Mouse (Mus musculus) megakaryocyte, adult 5-6 weeks (primary cell): ENCODE results near the gene Zfp266. TPM values are rescaled to one million over a fixed set of nuclear protein-coding genes. Genes with fewer than 3 reads are reported as not detected.
A peak's percentile ranks its signal among the peaks of the same experiment; 100 is the strongest.
"Not testable (repeated sequence)": the region's sequence is repeated elsewhere in the genome, so short reads cannot be mapped to it uniquely, and the experiment has no call there.

ENCODE experiments used
- ATAC-seq: 2 replicates; pipeline ENCODE4 v1.8.0; 2016; ENCODE audit warnings: mild to moderate bottlenecking, inconsistent platforms; ENCODE audit not compliant: poor library complexity, severe bottlenecking
- total RNA-seq, 2 experiments: library from RNA; stranded (forward) in 1 of 2; stranded (reverse) in 1 of 2; fragments of 153-499, 151-499 nt in 1 of 2; fragments of 221-1000, 200-1000 nt in 1 of 2; gene quantifications; 2 replicates each; pipeline versions ENCODE4 v1.2.3 to v1.2.4; 2015 to 2017

The Zfp266 gene
- 20.8 and 24.3 TPM in 2 replicates for total RNA-seq (2015)
- total RNA-seq (2017) = 21.0 and 22.8 TPM in 2 replicates

DNA sequence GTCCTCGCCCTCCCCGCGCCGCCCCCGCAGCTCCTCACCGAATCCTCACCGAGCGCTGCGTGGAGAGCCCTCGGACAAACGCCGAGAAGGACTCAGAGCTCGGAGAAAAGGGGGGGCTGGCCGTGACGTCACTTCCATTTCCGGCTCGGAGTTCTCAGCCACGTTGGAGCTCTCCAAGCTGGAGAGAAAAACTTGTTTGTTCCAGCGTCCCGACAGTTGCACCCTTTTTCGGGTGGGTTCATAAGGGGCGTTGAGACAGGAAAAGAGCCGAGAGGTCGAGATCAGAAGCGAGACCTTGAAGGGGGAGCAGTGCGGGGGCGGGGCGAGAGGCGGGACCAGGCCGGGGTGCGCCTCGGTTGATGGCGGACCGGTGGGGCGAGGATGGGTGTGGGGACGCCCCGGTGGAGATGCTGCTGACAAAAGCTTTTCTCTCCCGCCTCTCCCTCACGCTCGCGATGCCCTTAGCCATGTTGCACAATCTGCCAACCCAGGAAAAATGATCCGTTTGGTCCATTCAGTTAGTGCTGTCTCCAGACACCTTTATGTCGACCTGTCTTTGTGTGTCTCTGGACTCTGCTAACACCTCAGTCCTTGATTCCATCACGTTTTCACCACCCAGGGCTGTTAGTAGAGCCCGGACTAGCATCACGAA, at the start of gene Zfp266:
Gene Zfp266, minus strand, starts transcription at position 112 of the 652 bp plus-strand sequence.
- peak; percentile 96 for ATAC-seq

DNA sequence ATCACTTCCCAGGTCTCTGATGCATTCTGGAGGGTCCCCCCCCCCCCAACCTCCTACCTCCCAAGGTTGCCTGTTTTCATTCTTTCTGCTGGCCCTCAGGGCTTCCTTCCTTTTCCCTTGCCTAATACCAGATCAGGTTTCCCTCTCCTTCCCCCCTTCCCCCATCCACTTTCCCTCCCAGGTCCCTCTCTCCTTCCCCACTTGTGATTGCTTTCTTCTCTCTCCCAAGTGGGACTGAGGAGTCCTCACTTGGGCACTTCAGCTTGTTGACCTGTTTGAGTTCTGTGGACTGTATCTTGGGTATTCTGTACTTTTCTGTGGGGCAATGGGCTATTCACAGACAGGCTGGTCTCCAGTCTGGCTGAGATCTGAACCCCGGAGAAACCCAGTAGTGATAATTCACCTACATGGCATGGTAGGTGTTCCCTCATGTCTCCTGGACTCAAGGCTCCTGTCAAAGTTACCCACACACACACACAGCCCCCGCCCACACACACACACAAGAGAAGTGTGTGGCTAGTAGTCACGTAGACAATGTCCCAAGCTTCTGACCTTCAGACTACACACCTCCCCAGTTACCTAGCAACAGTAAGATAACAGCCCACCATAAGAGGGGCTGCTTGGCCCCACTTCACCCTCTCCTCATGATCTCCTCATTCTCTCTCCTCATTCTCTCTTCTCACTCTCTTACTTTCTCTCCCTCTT, 44.3 kb upstream of the Zfp266 start:
- ATAC-seq = not testable (repeated sequence)

DNA sequence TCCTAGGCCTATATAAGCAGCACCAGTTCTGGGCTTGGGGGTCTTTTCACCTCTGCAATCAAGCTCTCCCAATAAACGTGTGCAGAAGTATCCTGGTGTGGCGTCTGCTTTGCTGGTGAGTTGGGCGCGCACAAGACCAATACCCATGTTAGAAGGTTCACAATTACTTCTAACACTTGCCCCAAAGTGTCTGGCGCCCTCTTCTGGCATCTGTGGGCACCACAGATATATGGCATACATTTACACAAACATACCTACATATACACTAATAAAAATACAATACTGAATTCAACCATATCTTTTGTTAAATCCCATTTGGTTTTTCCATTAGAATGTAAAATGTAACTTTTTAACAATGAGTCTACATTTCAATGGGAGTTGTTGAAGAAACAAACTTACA, 41.0 kb upstream of the Zfp266 start:
- no peak for ATAC-seq

DNA sequence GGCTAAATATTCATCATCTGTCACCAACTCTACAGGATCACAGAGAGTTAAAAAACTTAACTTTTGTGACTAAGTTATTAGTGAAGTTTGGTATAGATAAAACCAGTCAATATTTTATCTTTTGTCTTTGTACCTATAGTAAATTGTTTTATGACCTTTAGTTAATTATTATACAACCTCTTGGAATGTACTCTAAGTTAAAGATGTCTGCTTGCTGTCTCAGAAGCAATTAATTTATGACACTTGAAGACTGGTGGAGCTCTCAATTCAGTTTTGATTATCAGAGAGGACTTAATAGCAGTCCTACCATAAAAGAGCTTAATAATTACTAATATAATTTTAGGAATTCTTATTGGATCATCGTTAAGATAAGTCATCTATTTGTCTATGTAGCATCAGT, 31.5 kb upstream of the Zfp266 start:
- ATAC-seq = no peak

DNA sequence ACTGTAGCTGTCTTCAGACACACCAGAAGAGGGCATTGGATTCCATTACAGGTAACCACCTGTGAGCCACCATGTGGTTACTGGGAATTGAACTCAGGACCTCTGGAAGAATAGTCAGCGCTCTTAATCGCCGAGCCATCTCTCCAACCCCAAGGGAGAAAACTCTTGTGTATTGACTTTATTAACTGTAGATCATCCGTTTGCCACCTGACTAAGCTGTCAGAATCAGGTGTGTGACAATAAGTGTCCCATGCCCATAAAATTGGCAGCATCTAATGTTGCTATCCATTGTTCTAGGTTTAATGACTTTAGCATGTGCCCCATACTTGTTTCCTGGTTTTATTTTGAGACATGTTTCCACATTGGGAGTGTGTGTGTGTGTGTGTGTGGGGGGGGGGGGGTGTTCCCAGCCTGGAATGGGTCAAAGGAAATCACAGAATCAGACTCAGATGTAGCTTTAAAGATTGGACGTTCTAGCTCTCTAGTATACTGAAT, 30.6 kb upstream of the Zfp266 start:
- ATAC-seq = no peak

DNA sequence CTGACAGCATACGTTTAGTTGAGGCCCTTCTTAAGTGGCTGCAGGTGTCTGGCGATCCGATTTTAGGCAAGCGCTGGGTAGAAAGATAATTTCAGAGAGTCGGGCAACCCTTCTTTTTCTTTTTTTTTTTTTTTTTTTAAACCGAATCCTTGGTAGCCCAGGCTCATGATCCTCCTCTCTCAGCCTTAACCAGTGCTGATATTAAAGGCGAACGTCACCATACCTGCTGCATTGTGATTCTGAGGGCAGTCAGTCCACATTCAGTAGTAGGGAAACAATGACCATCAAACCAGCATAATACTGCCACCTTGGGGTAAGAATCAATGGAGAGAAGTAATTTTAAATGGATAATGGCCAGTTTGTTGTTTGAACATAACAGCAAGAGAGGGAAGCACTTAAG, 23.9 kb upstream of the Zfp266 start:
- ATAC-seq = peak; percentile 51

DNA sequence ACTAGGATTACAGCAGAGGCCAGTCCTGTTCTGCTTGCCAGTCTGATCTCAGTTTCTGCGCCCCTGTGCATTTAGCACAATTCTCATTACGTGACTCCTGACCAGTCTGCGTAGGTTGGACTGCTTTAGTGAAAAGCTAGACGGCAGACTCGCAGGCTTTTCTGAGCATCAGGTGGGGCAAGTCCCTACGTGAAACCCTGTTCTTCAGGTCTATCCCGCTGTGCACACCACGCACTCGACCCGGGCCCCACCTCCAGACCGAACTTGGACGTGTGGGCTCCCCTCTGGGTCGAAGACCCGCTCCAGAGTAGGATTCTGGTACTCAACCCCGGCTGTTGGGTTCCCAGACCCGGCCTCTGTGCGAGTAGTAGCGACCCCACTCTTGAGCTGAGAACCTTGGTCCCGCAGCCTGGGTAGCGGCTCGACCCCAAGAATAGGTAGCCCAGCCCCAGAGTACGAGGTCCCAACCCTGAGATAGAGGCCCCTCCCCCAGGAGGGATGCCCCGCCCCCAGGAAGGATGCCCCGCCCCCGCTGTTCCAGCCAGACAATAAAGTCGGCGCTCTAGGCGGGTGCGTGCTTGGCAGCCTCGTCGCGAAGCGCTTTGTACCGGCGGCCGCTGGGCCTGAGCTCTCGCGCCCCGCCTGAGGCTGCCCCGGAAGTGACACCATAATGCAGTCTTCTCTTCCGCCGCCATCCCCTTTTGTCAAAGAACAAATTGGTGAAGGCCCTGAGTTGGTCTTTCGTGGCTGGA, 23.0 kb upstream of the Zfp266 start:
- peak; percentile 94 for ATAC-seq

DNA sequence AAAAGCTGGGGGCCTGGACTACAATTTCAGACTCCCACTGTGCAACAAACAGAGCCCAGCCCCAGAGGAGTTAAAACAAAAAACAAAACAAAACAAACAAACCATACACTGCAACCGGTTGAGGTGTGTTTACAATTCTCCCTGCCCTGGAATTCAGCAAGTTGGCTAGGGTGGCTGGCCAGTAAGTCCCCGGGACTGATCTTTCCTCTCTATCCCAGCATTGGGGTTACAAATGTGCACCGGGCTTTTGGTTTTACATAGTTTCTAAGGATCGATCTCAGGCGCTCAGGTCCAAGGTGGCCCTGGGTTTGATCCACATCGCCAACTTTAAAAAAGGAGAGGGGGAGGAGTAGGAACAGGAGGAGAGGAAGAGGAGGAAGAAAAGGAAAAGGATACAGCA, 22.3 kb upstream of the Zfp266 start:
- ATAC-seq = no peak

DNA sequence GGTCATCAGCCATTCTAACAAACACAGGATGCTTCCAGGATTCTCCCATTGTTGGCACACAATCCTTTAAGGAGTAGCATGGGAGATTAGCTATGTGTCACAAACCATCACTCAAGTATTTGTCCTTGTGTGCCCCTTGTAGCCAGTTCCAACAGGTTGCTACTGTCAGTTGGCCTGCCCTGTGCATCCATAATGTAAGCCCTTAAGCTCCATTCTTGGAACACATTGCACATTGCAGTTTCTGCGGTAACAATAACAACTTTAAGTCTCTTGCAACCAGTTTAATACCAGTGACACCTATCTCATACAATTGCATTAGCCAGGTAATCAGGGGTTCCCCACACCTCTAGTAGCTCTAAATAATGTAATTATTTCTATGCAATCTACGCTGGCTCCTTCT, 15.4 kb upstream of the Zfp266 start:
- ATAC-seq = no peak

DNA sequence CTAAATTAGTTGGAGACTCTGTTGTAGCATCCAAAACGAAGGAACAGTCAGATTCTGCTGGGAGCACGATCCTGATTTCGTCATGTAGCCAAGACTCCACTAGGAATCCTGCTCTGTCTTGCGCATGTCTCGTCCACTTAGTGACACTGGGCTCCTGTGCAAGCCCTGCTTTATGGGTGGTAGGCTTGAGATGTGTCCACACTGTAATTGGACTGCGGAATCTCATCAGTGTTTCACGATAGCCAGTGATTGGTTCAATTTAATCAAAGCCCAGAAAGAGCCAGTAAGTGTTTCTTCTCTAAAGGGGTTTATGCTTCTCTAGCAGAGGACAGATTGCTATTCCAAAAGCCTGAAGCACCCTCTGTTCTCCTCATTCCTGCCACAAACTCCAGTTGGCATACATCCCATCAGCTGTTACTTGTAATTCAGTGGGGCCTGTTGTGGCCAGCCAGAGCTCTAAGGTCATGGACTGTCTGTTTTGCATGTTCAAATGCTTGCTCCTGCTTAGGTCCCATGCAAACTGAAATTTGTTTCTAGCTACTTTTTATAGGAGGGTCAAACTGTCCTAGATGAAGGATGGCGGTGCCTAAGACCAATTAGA, 13.2 kb upstream of the Zfp266 start:
- ATAC-seq = no peak

DNA sequence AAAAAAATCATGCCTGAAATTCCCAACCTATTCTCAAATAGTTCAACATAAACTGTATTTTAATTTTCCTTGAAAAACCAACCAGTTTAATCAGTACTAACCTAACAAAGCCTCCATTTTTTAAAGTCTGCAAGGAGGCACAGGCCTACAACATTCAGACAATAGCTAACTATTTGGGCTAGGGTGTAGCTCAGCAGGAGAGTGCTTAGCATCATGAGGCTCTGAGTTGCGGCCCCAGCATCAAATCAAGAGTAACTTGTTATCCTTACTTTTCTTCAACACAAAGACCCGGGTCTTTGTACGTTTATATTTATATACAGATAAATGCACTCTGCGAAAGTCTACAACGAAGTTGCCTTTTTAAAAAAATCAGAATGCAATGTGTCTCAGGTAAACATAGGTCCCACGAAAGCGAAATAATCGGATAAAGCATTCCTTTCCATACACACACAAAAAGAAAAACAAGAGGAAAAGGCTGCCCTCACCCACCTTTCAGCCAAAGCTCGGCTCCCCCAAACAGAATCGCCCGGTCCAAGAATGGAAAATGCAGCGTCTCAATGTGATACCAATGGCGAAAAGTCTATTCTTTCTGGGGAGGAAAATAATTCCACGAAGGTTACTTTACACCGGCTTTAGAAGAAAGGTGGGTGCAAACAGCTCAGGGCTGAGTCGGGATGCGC, 546 bp downstream of the Zfp266 start:
- no peak for ATAC-seq

DNA sequence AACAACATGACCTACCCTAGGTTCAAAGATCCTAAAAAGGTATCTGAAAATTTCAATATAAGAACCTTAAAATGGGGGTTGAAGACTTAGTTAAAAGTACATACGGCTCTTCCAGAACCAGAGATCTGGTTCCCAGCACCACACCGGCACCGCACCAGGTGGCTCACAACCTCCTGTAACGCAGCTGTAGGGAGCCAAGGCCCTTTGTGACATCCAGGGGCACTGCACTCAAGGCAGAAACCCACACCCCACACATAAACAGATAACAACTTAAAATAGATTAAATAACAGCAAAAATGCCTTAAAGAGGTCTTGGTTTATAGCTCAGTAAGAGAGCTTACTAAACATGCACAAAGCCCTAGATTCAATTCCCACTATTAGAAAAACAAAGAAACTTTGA, 1.3 kb downstream of the Zfp266 start:
- ATAC-seq = no peak

DNA sequence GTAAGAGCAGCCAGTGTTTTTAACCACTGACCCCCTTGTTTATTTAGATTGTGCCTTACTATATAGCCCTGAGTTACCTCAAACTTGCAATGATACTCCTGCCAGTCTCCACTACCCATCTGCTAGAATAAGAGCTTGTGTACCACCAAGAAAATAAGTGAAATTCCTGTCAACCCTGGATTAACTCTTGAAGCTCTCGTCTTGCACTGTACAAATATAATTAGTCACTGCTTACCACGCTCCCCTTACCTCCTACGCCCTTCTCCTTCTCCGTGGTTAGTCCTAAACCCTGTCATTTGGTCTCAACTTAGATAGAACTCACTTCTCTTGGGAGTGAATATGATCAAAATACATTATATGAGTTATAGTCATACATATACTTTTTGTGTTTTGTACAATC, 2.5 kb downstream of the Zfp266 start:
- no peak for ATAC-seq

DNA sequence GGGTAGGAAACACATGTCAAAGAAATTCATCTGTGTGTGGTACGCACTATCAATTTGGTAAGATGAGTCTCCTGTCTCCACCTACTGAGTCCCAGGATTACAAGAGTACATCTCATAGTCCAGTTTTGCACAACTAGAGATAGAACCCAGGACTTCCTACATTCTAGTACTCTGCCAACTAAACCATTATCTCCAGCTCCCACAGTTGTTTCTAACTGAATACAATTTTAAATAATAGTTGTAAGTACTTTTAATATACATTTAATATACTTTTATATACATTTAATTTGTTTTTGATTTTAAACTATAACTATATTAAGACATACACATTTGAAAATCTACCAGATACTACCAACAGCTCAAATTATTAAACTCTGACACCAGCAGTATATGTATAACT, 3.5 kb downstream of the Zfp266 start:
- no peak for ATAC-seq

DNA sequence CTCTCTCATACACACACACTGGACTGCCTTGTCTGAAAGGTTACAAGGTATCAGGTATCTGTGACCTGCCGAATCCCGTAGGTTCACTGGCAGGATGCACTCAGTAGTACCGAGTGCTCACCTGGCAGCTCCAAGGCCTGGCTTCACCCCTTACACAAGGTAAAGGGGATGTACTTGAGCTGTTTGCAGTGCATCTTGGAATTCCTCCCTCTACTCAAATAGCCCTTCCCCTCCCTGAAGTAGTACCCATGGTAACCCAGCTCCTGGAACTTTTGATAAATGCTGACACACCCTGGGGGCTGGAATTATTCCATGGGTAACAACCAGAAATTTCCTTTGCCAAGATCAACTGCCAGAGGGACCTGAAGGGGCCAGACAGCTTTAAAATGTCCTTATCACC, 7.2 kb downstream of the Zfp266 start:
- ATAC-seq = no peak

DNA sequence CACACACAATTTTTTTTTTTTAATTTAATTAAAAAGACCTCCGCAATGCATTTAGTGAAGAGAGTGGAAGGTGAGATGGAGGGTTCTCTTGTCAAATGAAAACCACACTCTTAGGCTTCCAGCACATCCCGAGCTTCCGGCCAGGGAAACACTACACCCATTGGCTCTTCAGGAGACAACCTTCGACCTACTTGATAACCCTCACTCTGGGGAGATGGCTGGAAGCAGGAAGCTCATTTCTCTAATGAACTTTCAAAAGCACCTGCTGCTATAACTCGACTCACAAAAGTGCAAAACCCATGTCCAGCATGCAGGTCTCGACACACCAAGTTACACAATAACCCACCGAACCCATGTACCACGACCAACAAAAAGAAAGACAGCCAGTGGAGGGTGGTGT, 8.5 kb downstream of the Zfp266 start:
- ATAC-seq = no peak

DNA sequence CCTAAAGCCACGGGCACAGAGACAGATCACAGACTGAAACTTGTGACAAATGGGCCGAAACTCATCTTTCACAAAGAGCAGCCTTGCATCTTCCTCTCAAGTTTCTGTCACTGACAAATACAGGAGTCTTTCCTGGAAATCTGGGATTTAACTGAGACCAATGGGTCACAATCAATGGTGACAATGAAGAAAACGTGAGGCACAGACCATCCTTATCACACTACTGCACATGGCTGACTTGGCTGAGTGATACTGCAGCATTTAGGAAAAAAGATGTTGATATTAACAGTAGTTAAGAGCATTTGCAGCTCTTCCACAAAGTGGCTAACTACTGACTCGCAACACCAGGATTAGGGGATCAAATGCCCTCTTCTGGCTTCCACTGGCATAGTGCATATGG, 9.6 kb downstream of the Zfp266 start:
- ATAC-seq = no peak

DNA sequence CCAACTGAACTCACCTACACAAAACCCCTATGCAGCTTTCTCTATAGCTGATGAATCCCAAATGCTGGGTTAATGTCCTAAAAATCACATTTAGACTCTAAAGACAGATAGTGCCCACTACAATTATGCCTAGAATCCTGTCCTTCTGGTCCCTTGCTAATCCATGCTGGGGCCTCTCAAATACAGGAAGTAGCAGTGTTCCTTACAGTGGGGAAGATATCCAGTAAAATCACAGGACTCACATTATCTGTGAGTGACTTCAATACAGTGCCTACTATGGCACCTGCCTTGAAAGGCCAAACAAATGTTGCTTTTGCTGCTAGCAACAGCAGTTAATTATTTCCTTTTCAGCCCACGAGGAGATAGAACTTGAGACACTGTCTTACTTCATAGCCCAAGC, 10.9 kb downstream of the Zfp266 start:
- no peak for ATAC-seq

DNA sequence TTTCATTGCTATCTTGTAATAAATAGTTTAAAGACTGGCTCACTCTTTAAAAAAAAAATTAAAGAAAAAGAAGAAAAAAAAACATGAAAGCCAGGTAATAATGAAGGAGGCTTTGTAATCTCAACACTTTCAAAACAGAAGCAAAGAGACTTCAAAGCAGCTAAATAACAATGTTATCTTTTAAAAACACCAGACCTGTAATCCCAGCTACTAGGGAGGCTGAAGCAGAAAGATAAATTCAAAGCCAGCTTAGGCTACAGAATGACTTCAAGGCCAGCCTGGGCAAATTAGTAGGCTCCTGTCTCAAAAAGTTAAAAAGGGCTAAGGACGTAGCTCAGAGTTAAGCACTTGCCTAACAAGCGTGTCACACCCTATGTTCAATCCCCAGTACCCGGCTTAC, 11.5 kb downstream of the Zfp266 start:
- no peak for ATAC-seq

DNA sequence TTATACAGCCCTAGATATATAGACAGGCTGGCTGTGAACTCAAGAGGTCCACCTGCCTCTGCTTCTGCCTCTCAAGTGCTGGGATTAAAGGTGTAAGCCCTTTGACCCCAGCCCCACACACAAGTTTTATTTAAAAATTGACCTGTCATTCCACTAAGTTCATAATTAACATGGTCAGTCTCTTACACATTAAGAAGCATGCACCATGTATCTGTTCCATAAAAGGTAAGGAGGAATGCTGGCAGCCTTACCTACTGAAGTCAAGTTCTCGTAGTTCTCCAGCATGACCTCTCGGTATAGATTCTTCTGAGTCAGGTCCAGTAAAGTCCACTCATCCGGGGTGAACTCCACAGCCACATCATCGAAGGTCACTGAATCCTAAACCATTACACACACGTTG, 16.4 kb downstream of the Zfp266 start:
- no peak for ATAC-seq

DNA sequence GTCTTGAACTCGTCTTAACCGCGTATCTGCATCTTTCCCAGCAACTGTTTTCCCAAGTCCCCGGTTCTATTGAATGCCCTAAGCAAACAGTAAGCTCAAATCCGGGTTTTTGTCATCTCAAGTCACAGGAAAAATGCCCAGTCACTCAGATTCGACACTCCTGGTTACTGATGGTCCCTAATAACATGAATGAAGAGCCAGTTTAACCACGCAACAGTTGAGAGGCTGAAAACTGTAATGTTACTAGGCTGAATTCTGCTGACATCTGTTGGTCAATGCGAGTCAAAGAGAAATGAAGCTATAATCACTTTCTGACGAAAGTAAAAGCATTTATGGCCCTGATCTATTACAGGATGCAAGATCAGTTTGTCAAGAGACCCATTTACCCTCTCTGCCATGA, 27.9 kb downstream of the Zfp266 start:
- ATAC-seq = peak; percentile 34
